Mouse (Mus musculus) testis, adult 2 months (tissue): Measurements from ENCODE around the gene Evi5l.

Source experiments
- CTCF ChIP-seq: fragments of 200-500 bp; IDR thresholded peaks from 2 replicates; pipeline ENCODE4 v1.5.1; 2012; ENCODE audit warnings: low read depth, mild to moderate bottlenecking, inconsistent platforms, low read length, moderate library complexity; ENCODE audit not compliant: control insufficient read depth, insufficient read depth, insufficient replicate concordance
- POLR2A ChIP-seq: fragments of 200-500 bp; IDR thresholded peaks from 2 replicates; pipeline ENCODE4 v1.6.1; 2012; ENCODE audit warnings: low read depth, mild to moderate bottlenecking, inconsistent platforms, low read length, moderate library complexity; ENCODE audit not compliant: control insufficient read depth

GRCm38 (mm10) chr8:4212809-4213209 lies 46.4 kb downstream of the Evi5l start:
- TF ChIP-seq CTCF (no peak), POLR2A (no peak)
